Mouse (Mus musculus): Measurements from ENCODE around the gene Olfr1262. TPM values are rescaled to one million over a fixed set of nuclear protein-coding genes. Genes with fewer than 3 reads are reported as not detected.

Olfr1262 gene
- total RNA-seq (2021) = not detected

GRCm38 (mm10) chr2:89999845-90000244, at the start of gene Olfr1262:
Gene Olfr1262 (plus strand): TSS chr2:90000145.
- DNase-seq = no peak

GRCm38 (mm10) chr2:89974184-89974583, 25.8 kb upstream of the Olfr1262 start, which contains the start of gene Olfr1260:
Gene Olfr1260 (plus strand): TSS chr2:89974340.
- DNase-seq = no peak

- DNase-seq = no peak
Observed at GRCm38 (mm10) chr2:89977709-89978108, 22.2 kb upstream of the Olfr1262 start.

GRCm38 (mm10) chr2:89990921-89991320, 9.0 kb upstream of the Olfr1262 start, which contains the start of gene Olfr1261:
Gene Olfr1261 (plus strand): TSS chr2:89991221.
- DNase-seq = no peak

GRCm38 (mm10) chr2:90011831-90012230, 11.9 kb downstream of the Olfr1262 start, which contains the start of gene Olfr1263:
Gene Olfr1263 (plus strand): TSS chr2:90012131.
- DNase-seq = no peak

- no peak for DNase-seq
Observed at GRCm38 (mm10) chr2:90025477-90025876, 25.5 kb downstream of the Olfr1262 start, which contains the start of gene Olfr1264. Gene Olfr1264 (minus strand): TSS chr2:90025577.

GRCm38 (mm10) chr2:90035037-90035436, 35.1 kb downstream of the Olfr1262 start, which contains the start of gene Olfr1265:
Gene Olfr1265 (plus strand): TSS chr2:90035337.
- no peak for DNase-seq

Other genes starting within 250 kb of the Olfr1262 start
- not detected for gene Olfr1253, start 243.1 kb upstream of the Olfr1262 start, total RNA-seq (2021)
- gene Olfr1254, start 206.5 kb upstream of the Olfr1262 start, total RNA-seq (2021) = not detected
- not detected for gene Olfr1255, start 188.1 kb upstream of the Olfr1262 start, total RNA-seq (2021)
- gene Olfr1256, start 158.6 kb upstream of the Olfr1262 start, total RNA-seq (2021) = not detected
- not detected for gene Olfr48, start 151.9 kb upstream of the Olfr1262 start, total RNA-seq (2021)
- not detected for gene Olfr1257, start 121.7 kb upstream of the Olfr1262 start, total RNA-seq (2021)
- gene Olfr1258, start 72.8 kb upstream of the Olfr1262 start, total RNA-seq (2021) = not detected
- gene Olfr1259, start 51.5 kb upstream of the Olfr1262 start, total RNA-seq (2021) = not detected
- not detected for gene Olfr1260, start 25.8 kb upstream of the Olfr1262 start, total RNA-seq (2021)
- gene Olfr1261, start 8.9 kb upstream of the Olfr1262 start, total RNA-seq (2021) = not detected
- gene Olfr1263, start 12.0 kb downstream of the Olfr1262 start, total RNA-seq (2021) = not detected
- gene Olfr1264, start 25.4 kb downstream of the Olfr1262 start, total RNA-seq (2021) = not detected
- not detected for gene Olfr1265, start 35.2 kb downstream of the Olfr1262 start, total RNA-seq (2021)
- not detected for gene Olfr140, start 63.4 kb downstream of the Olfr1262 start, total RNA-seq (2021)
- gene Olfr1269, start 121.3 kb downstream of the Olfr1262 start, total RNA-seq (2021) = not detected
- not detected for gene Olfr32, start 142.2 kb downstream of the Olfr1262 start, total RNA-seq (2021)
- gene Olfr1270, start 152.9 kb downstream of the Olfr1262 start, total RNA-seq (2021) = not detected
- gene Olfr1506, start 224.3 kb downstream of the Olfr1262 start, total RNA-seq (2021) = not detected